26 mouse cellular contexts compared by ENCODE assay signal in genomic region chr5:139093534-139093933, GRCm38 (mm10). TPM values are rescaled to one million over a fixed set of nuclear protein-coding genes. Genes with fewer than 3 reads are reported as not detected.
A peak's percentile ranks its signal among the peaks of the same experiment; 100 is the strongest.
DNase-seq lines count a peak whose midpoint lies in the region; ATAC-seq and TF ChIP-seq lines count a peak whose summit lies in the region.
"Had no signal": no experiment of that assay in that cellular context is flagged by ENCODE, and none has a peak within 500 bp of the region (broad histone marks: within the 10 kb centered on the region; RNA-seq: fewer than 3 reads in every experiment).

No protein-coding gene starts in this region.

- no peaks in the 10 kb centered on the region for H3K27me3 ChIP-seq in lung, embryonic 14.5 days (ENCODE audit: insufficient read depth, low read length)
- H3K27me3 ChIP-seq in embryonic facial prominence, embryonic 10.5 days (replicated peaks; ENCODE audit: low read depth, poor library complexity, severe bottlenecking): no peaks in the 10 kb centered on the region
- H3K27me3 ChIP-seq in embryonic facial prominence, embryonic 14.5 days (replicated peaks; ENCODE audit: control insufficient read depth, insufficient read depth, low read length): no peaks in the 10 kb centered on the region
- H3K27me3 ChIP-seq in liver, embryonic 11.5 days (replicated peaks; ENCODE audit: control insufficient read depth, insufficient read depth, low read length): no peaks in the 10 kb centered on the region
- H3K27me3 ChIP-seq: limb, embryonic 15.5 days; liver, embryonic 15.5 days; midbrain, embryonic 15.5 days; neural tube, embryonic 13.5 days had no signal

- H3K4me2 ChIP-seq in lung, embryonic 14.5 days: no peak overlapping the region
- no peak overlapping the region for H3K4me2 ChIP-seq in embryonic facial prominence, embryonic 14.5 days (ENCODE audit: low read depth, low read length)
- H3K4me2 ChIP-seq in liver, embryonic 11.5 days: no peak overlapping the region
- H3K4me2 ChIP-seq: limb, embryonic 15.5 days; liver, embryonic 15.5 days; midbrain, embryonic 15.5 days; neural tube, embryonic 13.5 days had no signal

- H3K27ac ChIP-seq in lung, embryonic 14.5 days (ENCODE audit: low read depth): no peak overlapping the region
- 0 out of 2 replicates have a peak overlapping the region, but pooled peaks have one; percentile 2 for H3K27ac ChIP-seq in embryonic facial prominence, embryonic 10.5 days (replicated peaks)
- peak overlapping the region; percentile 48; the same call in 1 of the 2 replicates for H3K27ac ChIP-seq in embryonic facial prominence, embryonic 14.5 days (replicated peaks; ENCODE audit: low read depth, low read length)
- no peak overlapping the region for H3K27ac ChIP-seq in liver, embryonic 11.5 days (ENCODE audit: low read depth, low read length)
- H3K27ac ChIP-seq: hindbrain, postnatal 0 days; limb, embryonic 15.5 days; liver, embryonic 15.5 days; macrophage; midbrain, embryonic 15.5 days; neural tube, embryonic 13.5 days had no signal

- no peak overlapping the region for H3K9ac ChIP-seq in lung, embryonic 14.5 days
- H3K9ac ChIP-seq in embryonic facial prominence, embryonic 14.5 days (ENCODE audit: low read depth, low read length): no peak overlapping the region
- no peak overlapping the region for H3K9ac ChIP-seq in liver, embryonic 11.5 days (ENCODE audit: low read depth, low read length)
- H3K9ac ChIP-seq: forebrain, postnatal 0 days; limb, embryonic 15.5 days; liver, embryonic 15.5 days; midbrain, embryonic 15.5 days; neural tube, embryonic 13.5 days had no signal

- TF ChIP-seq CTCF in lung, embryonic 14.5 days (IDR thresholded peaks at IDR 0.05; ENCODE audit: low read depth): no peak

- no peaks in the 10 kb centered on the region for H3K9me3 ChIP-seq in lung, embryonic 14.5 days (ENCODE audit: low read depth, low read length)
- H3K9me3 ChIP-seq in embryonic facial prominence, embryonic 10.5 days: no peaks in the 10 kb centered on the region
- 0 out of 2 replicates have a peak, but pooled peaks cover 5% of the 10 kb centered on the region for H3K9me3 ChIP-seq in embryonic facial prominence, embryonic 14.5 days (ENCODE audit: control insufficient read depth, low read length)
- no peaks in the 10 kb centered on the region for H3K9me3 ChIP-seq in liver, embryonic 11.5 days (ENCODE audit: control insufficient read depth, low read length)
- H3K9me3 ChIP-seq: limb, embryonic 15.5 days; liver, embryonic 15.5 days; midbrain, embryonic 15.5 days had no signal

- ATAC-seq in lung, embryonic 14.5 days (ENCODE audit: insufficient read depth): peak; percentile 66; the same call in 1 of the 2 replicates
- ATAC-seq in embryonic facial prominence, embryonic 14.5 days (ENCODE audit: low read depth): no peak; the same call in 1 of the 2 replicates
- ATAC-seq in liver, embryonic 11.5 days (replicated peaks; ENCODE audit: low FRiP score): no peak
- ATAC-seq: forebrain, postnatal 0 days; hindbrain, postnatal 0 days; midbrain, embryonic 15.5 days had no signal

- no peak overlapping the region for H3K4me3 ChIP-seq in lung, embryonic 14.5 days (ENCODE audit: low read depth, low read length)
- no peak overlapping the region for H3K4me3 ChIP-seq in embryonic facial prominence, embryonic 10.5 days
- H3K4me3 ChIP-seq in embryonic facial prominence, embryonic 14.5 days (ENCODE audit: low read depth, low read length): no peak overlapping the region
- H3K4me3 ChIP-seq in liver, embryonic 11.5 days (ENCODE audit: low read depth, low read length): no peak overlapping the region
- H3K4me3 ChIP-seq: limb, embryonic 15.5 days; liver, embryonic 15.5 days; midbrain, embryonic 15.5 days; neural tube, embryonic 13.5 days had no signal

- H3K4me1 ChIP-seq in lung, embryonic 14.5 days (ENCODE audit: insufficient read depth): peaks cover 4% of the 10 kb centered on the region; the same call in 1 of the 2 replicates
- peaks cover 15% of the 10 kb centered on the region for H3K4me1 ChIP-seq in embryonic facial prominence, embryonic 10.5 days
- H3K4me1 ChIP-seq in embryonic facial prominence, embryonic 14.5 days (ENCODE audit: control insufficient read depth, insufficient read depth, low read length): no peaks in the 10 kb centered on the region
- H3K4me1 ChIP-seq in liver, embryonic 11.5 days (replicated peaks; ENCODE audit: control insufficient read depth, insufficient read depth, low read length): no peaks in the 10 kb centered on the region; the same call in 1 of the 2 replicates
- H3K4me1 ChIP-seq: liver, embryonic 15.5 days; neural tube, embryonic 13.5 days had no signal

- WGBS in lung, embryonic 14.5 days: 30% methylated on average over 4 of the region's 4 CpGs
- WGBS in embryonic facial prominence, embryonic 10.5 days: 70% methylated on average over 4 of the region's 4 CpGs
- 72% methylated on average over 4 of the region's 4 CpGs for WGBS in embryonic facial prominence, embryonic 14.5 days
- WGBS in liver, embryonic 11.5 days: 68% methylated on average over 4 of the region's 4 CpGs

- no peaks in the 10 kb centered on the region for H3K36me3 ChIP-seq in lung, embryonic 14.5 days (ENCODE audit: insufficient read depth)
- no peaks in the 10 kb centered on the region for H3K36me3 ChIP-seq in embryonic facial prominence, embryonic 10.5 days (replicated peaks)
- H3K36me3 ChIP-seq in embryonic facial prominence, embryonic 14.5 days (ENCODE audit: control insufficient read depth, insufficient read depth, low read length): no peaks in the 10 kb centered on the region
- no peaks in the 10 kb centered on the region for H3K36me3 ChIP-seq in liver, embryonic 11.5 days (ENCODE audit: control insufficient read depth, insufficient read depth, low read length)
- H3K36me3 ChIP-seq: limb, embryonic 15.5 days; liver, embryonic 15.5 days; midbrain, embryonic 15.5 days had no signal

- intact Hi-C loops in heart, postnatal 25 days (cut with DNase I): no loop called here

- peak; percentile 49 for DNase-seq in heart, postnatal 4 days
- DNase-seq in heart, postnatal 25 days (ENCODE audit: low spot score): no peak
- DNase-seq in lung, embryonic 14.5 days: peak; percentile 66
- DNase-seq in lung, postnatal 25 days (ENCODE audit: low spot score): no peak
- DNase-seq in embryonic facial prominence, embryonic 10.5 days (ENCODE audit: low spot score): no peak
- peak; percentile 63 for DNase-seq in embryonic facial prominence, embryonic 14.5 days (ENCODE audit: low spot score)
- DNase-seq in liver, embryonic 11.5 days (ENCODE audit: low spot score): no peak
- DNase-seq: adrenal gland, adult 2 months; cerebellum, adult 11 months; cerebellum, adult 9-11 months; forebrain, postnatal 0 days; gastrocnemius, postnatal 36 days; kidney, adult 2 months; kidney, postnatal 36 days; retina, postnatal 1 day; right cerebral cortex, postnatal 25 days; spleen, adult 18-20 months; thymus, postnatal 25 days had no signal

RNA-seq across cellular contexts. Expression of gene Prkar1b, which starts 56.3 kb away (rescaled TPM):
- 1 to 10 TPM; 2.3 to 2.8 TPM for total RNA-seq in heart, postnatal 4 days (2021)
- 1 to 10 TPM; 1.7 to 2.5 TPM for total RNA-seq in heart, postnatal 25 days (2021)
- polyA plus RNA-seq in lung, embryonic 14.5 days (2014; fragmentation: Nextera tagmentation; extraction: Ambion mirVana): 12.0 and 13.5 TPM in 2 replicates
- polyA plus RNA-seq in embryonic facial prominence, embryonic 10.5 days (2016; fragmentation: Nextera tagmentation; extraction: Ambion mirVana): 7.3 and 9.0 TPM in 2 replicates
- 22.8 and 26.1 TPM in 2 replicates for polyA plus RNA-seq in embryonic facial prominence, embryonic 14.5 days (2014; fragmentation: Nextera tagmentation; extraction: Ambion mirVana)
- 5.3 and 6.9 TPM in 2 replicates for polyA plus RNA-seq in liver, embryonic 11.5 days (2014; fragmentation: Nextera tagmentation; extraction: Ambion mirVana)
- total RNA-seq: common myeloid progenitor, adult 5-6 weeks; MEL had no signal

RNA-seq across cellular contexts. Expression of gene Dnaaf5, which starts 56.5 kb away (rescaled TPM):
- total RNA-seq in heart, postnatal 4 days (2021): 10 to 100 TPM; 19.1 to 19.5 TPM
- total RNA-seq in heart, postnatal 25 days (2021): 10 to 100 TPM; 14.5 to 21.9 TPM
- polyA plus RNA-seq in lung, embryonic 14.5 days (2014; fragmentation: Nextera tagmentation; extraction: Ambion mirVana): 8.6 and 9.0 TPM in 2 replicates
- 9.6 and 10.6 TPM in 2 replicates for polyA plus RNA-seq in embryonic facial prominence, embryonic 10.5 days (2016; fragmentation: Nextera tagmentation; extraction: Ambion mirVana)
- polyA plus RNA-seq in embryonic facial prominence, embryonic 14.5 days (2014; fragmentation: Nextera tagmentation; extraction: Ambion mirVana): 5.2 and 5.8 TPM in 2 replicates
- 17.1 and 17.6 TPM in 2 replicates for polyA plus RNA-seq in liver, embryonic 11.5 days (2014; fragmentation: Nextera tagmentation; extraction: Ambion mirVana)

Comparison
In these comparisons a context has a peak if more than half of its experiments do, and no peak if none do; other contexts are left out.
1. DNase-seq: peak in heart, postnatal 4 days (single experiment), lung, embryonic 14.5 days (single experiment) and embryonic facial prominence, embryonic 14.5 days (single experiment); none in heart, postnatal 25 days (single experiment), lung, postnatal 25 days (single experiment), embryonic facial prominence, embryonic 10.5 days (single experiment) and liver, embryonic 11.5 days (single experiment).
2. H3K27ac ChIP-seq: peak in embryonic facial prominence, embryonic 10.5 days (single experiment) and embryonic facial prominence, embryonic 14.5 days (single experiment); none in lung, embryonic 14.5 days (single experiment) and liver, embryonic 11.5 days (single experiment).